Mouse (Mus musculus) neural tube, embryonic 12.5 days (tissue): Measurements from ENCODE around the gene Dach1. TPM values are rescaled to one million over a fixed set of nuclear protein-coding genes. Genes with fewer than 3 reads are reported as not detected.

Experiments used
- ATAC-seq: fragments of 200-750 bp; cut with Nextera tagmentation; 2 replicates; pipeline ENCODE4 v1.8.0; 2017; ENCODE audit warnings: low read depth, mild to moderate bottlenecking, moderate TSS enrichment, moderate library complexity; ENCODE audit not compliant: low FRiP score
- H3K27ac ChIP-seq: fragments of 300-500 bp; sonication (generic); 2 replicates; pipeline ENCODE4 v1.5.1; 2016
- H3K27me3 ChIP-seq: fragments of 300-500 bp; sonication (generic); replicated peaks from 2 replicates; pipeline ENCODE4 v1.6.1; 2016; ENCODE audit warnings: mild to moderate bottlenecking
- H3K36me3 ChIP-seq: fragments of 300-500 bp; sonication (generic); 2 replicates; pipeline ENCODE4 v1.6.1; 2016; ENCODE audit warnings: mild to moderate bottlenecking
- H3K4me1 ChIP-seq: fragments of 300-500 bp; sonication (generic); 2 replicates; pipeline ENCODE4 v1.6.1; 2016
- H3K4me2 ChIP-seq: fragments of 300-500 bp; sonication (generic); replicated peaks from 2 replicates; pipeline ENCODE4 v1.6.1; 2016; ENCODE audit warnings: mild to moderate bottlenecking
- H3K4me3 ChIP-seq: fragments of 300-500 bp; sonication (generic); 2 replicates; pipeline ENCODE4 v1.5.1; 2016
- H3K9ac ChIP-seq: fragments of 300-500 bp; sonication (generic); 2 replicates; pipeline ENCODE4 v1.6.1; 2016; ENCODE audit warnings: mild to moderate bottlenecking
- H3K9me3 ChIP-seq: fragments of 300-500 bp; sonication (generic); 2 replicates; pipeline ENCODE4 v1.6.1; 2016; ENCODE audit warnings: mild to moderate bottlenecking
- WGBS: fragments of 180-500 bp; shearing (Covaris S2); methylation state at CpG from one replicate; pipeline ENCODE4 v1.1.7; 2016; 5-methylcytosine and 5-hydroxymethylcytosine counted together
- polyA plus RNA-seq: library from polyadenylated mRNA; unstranded; fragments of >200 nt; fragmentation: Nextera tagmentation; extraction: Ambion mirVana; gene quantifications from 2 replicates; pipeline ENCODE4 v1.2.1, GENCODE M21; 2016

Dach1 gene
- polyA plus RNA-seq, 1 experiment from 2014 or later: 20.4 TPM

DNA sequence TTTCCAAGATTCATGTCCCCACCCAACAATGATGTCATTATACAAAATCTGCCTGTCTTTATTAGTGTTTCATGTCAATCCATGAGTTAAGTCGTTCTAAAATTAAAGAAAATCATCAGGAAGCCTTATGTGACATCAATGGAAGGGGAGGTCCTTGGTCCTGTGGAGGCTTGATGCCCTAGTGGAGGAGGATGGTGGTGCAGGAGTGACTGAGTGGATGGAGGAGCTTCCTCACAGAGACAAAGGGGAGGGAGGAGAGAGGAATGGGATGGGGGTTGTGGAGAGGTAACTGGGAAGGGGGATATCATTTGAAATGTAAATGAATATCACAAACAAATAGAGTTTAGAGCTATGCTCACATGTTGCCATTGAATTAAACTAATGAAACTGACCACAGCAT, 287.6 kb downstream of the Dach1 start:
- WGBS: 63% methylated on average over 1 of the region's 1 CpGs
- Histone ChIP-seq H3K27ac (no peak overlapping the region), H3K9ac (no peak overlapping the region), H3K27me3 (no peaks in the 10 kb centered on the region), H3K4me2 (no peak overlapping the region), H3K36me3 (no peaks in the 10 kb centered on the region), H3K4me1 (no peaks in the 10 kb centered on the region), H3K9me3 (no peaks in the 10 kb centered on the region), H3K4me3 (no peak overlapping the region)
- ATAC-seq: no peak

GRCm38 (mm10) chr14:97871001-97871400, 298.6 kb downstream of the Dach1 start:
- no peaks in the 10 kb centered on the region for H3K36me3 ChIP-seq
- H3K9ac ChIP-seq: no peak overlapping the region
- 14% methylated on average over 2 of the region's 2 CpGs for WGBS
- no peak overlapping the region for H3K4me3 ChIP-seq
- no peaks in the 10 kb centered on the region for H3K9me3 ChIP-seq
- H3K4me2 ChIP-seq: no peak overlapping the region
- H3K4me1 ChIP-seq: peaks cover 9% of the 10 kb centered on the region
- no peak for ATAC-seq
- H3K27me3 ChIP-seq: no peaks in the 10 kb centered on the region
- no peak overlapping the region for H3K27ac ChIP-seq

DNA sequence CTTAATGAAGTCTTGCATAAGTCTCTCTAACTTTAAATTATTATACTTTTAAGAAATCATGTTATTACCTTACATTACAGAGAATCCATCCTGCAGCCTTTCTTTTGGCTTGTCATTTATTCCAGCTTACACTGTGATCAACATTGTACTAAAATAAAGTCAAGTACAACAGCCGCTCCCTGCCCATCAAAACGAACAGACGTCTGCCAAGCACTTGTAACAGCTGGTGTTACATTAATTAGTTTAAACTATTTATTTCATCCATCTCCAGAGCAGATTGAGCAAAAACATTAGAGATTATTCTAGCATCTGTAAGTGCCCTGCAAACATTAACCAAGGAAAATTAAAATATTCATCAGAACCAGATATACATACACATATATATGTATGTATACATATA, 311.2 kb downstream of the Dach1 start:
- H3K9ac ChIP-seq: no peak overlapping the region
- H3K4me3 ChIP-seq: no peak overlapping the region
- H3K27ac ChIP-seq: no peak overlapping the region
- no peaks in the 10 kb centered on the region for H3K9me3 ChIP-seq
- H3K27me3 ChIP-seq: no peaks in the 10 kb centered on the region
- no peaks in the 10 kb centered on the region for H3K4me1 ChIP-seq
- H3K4me2 ChIP-seq: no peak overlapping the region
- H3K36me3 ChIP-seq: no peaks in the 10 kb centered on the region
- 74% methylated on average over 3 of the region's 3 CpGs for WGBS
- ATAC-seq: no peak

GRCm38 (mm10) chr14:97857276-97857675, 312.3 kb downstream of the Dach1 start:
- H3K36me3 ChIP-seq: no peaks in the 10 kb centered on the region
- no peaks in the 10 kb centered on the region for H3K4me1 ChIP-seq
- no peaks in the 10 kb centered on the region for H3K9me3 ChIP-seq
- H3K27me3 ChIP-seq: no peaks in the 10 kb centered on the region
- H3K9ac ChIP-seq: no peak overlapping the region
- H3K27ac ChIP-seq: no peak overlapping the region
- 41% methylated on average over 2 of the region's 2 CpGs for WGBS
- H3K4me2 ChIP-seq: no peak overlapping the region
- H3K4me3 ChIP-seq: no peak overlapping the region
- ATAC-seq: no peak

GRCm38 (mm10) chr14:97855345-97855744, 314.2 kb downstream of the Dach1 start:
- 64% methylated on average over 1 of the region's 1 CpGs for WGBS
- Histone ChIP-seq H3K9ac (no peak overlapping the region), H3K4me3 (no peak overlapping the region), H3K36me3 (no peaks in the 10 kb centered on the region), H3K27me3 (no peaks in the 10 kb centered on the region), H3K4me1 (no peaks in the 10 kb centered on the region), H3K27ac (no peak overlapping the region), H3K4me2 (no peak overlapping the region), H3K9me3 (no peaks in the 10 kb centered on the region)
- peak; percentile 56; the same call in 1 of the 2 replicates for ATAC-seq

DNA sequence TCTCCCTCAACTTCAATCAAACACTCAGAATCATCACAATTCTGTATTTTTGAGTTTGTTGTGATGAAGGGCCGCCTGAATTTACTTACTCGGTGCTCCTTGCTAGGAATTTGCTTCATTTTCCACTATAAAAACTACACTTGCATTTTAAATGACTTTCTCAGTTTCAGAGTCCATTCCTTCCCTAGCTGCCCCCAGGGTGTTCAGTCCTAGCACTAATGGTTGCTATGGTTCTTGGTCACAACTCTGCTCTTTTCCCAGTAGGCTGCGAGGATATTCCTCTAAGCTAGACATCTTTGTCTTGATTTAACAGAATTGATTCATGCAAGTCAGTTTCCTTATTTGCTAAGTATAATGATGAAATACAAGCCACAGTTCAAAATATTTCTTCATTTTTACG, 319.1 kb downstream of the Dach1 start:
- Histone ChIP-seq H3K9me3 (no peaks in the 10 kb centered on the region), H3K4me3 (no peak overlapping the region), H3K27ac (no peak overlapping the region), H3K4me1 (no peaks in the 10 kb centered on the region), H3K27me3 (no peaks in the 10 kb centered on the region), H3K9ac (no peak overlapping the region), H3K4me2 (no peak overlapping the region), H3K36me3 (no peaks in the 10 kb centered on the region)
- 66% methylated on average over 4 of the region's 4 CpGs for WGBS
- ATAC-seq: no peak

GRCm38 (mm10) chr14:97847641-97848040, 321.9 kb downstream of the Dach1 start:
- 54% methylated on average over 1 of the region's 1 CpGs for WGBS
- Histone ChIP-seq H3K9me3 (no peaks in the 10 kb centered on the region), H3K4me2 (no peak overlapping the region), H3K27ac (no peak overlapping the region), H3K4me1 (no peaks in the 10 kb centered on the region), H3K27me3 (no peaks in the 10 kb centered on the region), H3K4me3 (no peak overlapping the region), H3K36me3 (no peaks in the 10 kb centered on the region), H3K9ac (no peak overlapping the region)
- ATAC-seq: no peak

- no peak overlapping the region for H3K9ac ChIP-seq
- 84% methylated on average over 5 of the region's 5 CpGs for whole genome bisulfite sequencing
- H3K4me3 ChIP-seq: no peak overlapping the region
- peaks cover 2% of the 10 kb centered on the region; the same call in 1 of the 2 replicates for H3K36me3 ChIP-seq
- no peak overlapping the region for H3K4me2 ChIP-seq
- no peak for ATAC-seq
- no peak overlapping the region for H3K27ac ChIP-seq
- H3K9me3 ChIP-seq: no peaks in the 10 kb centered on the region
- H3K27me3 ChIP-seq: no peaks in the 10 kb centered on the region
- H3K4me1 ChIP-seq: no peaks in the 10 kb centered on the region
These were observed 330.3 kb downstream of the Dach1 start for GRCm38 (mm10) chr14:97839275-97839674.

DNA sequence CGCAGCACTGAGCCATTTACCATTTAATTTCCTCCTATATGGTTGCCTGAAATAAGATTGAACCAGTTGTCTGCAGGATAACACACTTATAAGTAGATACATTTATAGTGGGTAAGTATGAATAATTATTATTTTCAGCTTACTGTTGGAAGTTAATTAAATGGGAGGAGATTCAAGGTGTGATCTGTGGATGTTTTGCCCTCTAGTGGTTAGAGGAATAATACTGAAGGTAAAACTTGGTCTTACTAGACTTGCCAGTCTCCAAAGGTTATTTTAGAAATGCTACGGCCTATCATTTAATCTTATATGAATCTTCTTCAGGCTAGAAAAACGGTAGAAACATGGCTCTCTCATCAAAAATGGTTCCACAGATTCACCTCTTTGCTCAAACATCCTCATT, 339.7 kb downstream of the Dach1 start:
- H3K27me3 ChIP-seq: no peaks in the 10 kb centered on the region
- no peak overlapping the region for H3K4me3 ChIP-seq
- H3K4me1 ChIP-seq: no peaks in the 10 kb centered on the region; the same call in 1 of the 2 replicates
- H3K27ac ChIP-seq: no peak overlapping the region
- ATAC-seq: no peak
- no peak overlapping the region for H3K9ac ChIP-seq
- 80% methylated on average over 3 of the region's 3 CpGs for WGBS
- no peaks in the 10 kb centered on the region for H3K9me3 ChIP-seq
- H3K4me2 ChIP-seq: no peak overlapping the region
- H3K36me3 ChIP-seq: no peaks in the 10 kb centered on the region

GRCm38 (mm10) chr14:97814555-97815175, 354.9 kb downstream of the Dach1 start:
- Histone ChIP-seq H3K4me2 (no peak overlapping the region), H3K27ac (no peak overlapping the region), H3K4me3 (no peak overlapping the region), H3K27me3 (no peaks in the 10 kb centered on the region), H3K4me1 (no peaks in the 10 kb centered on the region), H3K9ac (no peak overlapping the region), H3K9me3 (no peaks in the 10 kb centered on the region), H3K36me3 (no peaks in the 10 kb centered on the region)
- no peak; the same call in 1 of the 2 replicates for ATAC-seq
- WGBS: 77% methylated on average over 7 of the region's 7 CpGs

- Histone ChIP-seq H3K9ac (no peak overlapping the region), H3K4me1 (no peaks in the 10 kb centered on the region), H3K36me3 (no peaks in the 10 kb centered on the region), H3K27ac (no peak overlapping the region), H3K27me3 (no peaks in the 10 kb centered on the region), H3K9me3 (no peaks in the 10 kb centered on the region), H3K4me3 (no peak overlapping the region), H3K4me2 (no peak overlapping the region)
- 66% methylated on average over 11 of the region's 11 CpGs for WGBS
- ATAC-seq: no peak
These were observed 356.0 kb downstream of the Dach1 start for GRCm38 (mm10) chr14:97813557-97813956.

GRCm38 (mm10) chr14:97795385-97795952, 374.1 kb downstream of the Dach1 start:
- WGBS: 91% methylated on average over 5 of the region's 5 CpGs
- no peaks in the 10 kb centered on the region for H3K36me3 ChIP-seq
- no peak overlapping the region for H3K4me2 ChIP-seq
- H3K9me3 ChIP-seq: no peaks in the 10 kb centered on the region
- no peaks in the 10 kb centered on the region for H3K4me1 ChIP-seq
- H3K27ac ChIP-seq: no peak overlapping the region
- no peak overlapping the region for H3K9ac ChIP-seq
- ATAC-seq: no peak
- H3K27me3 ChIP-seq: no peaks in the 10 kb centered on the region
- no peak overlapping the region for H3K4me3 ChIP-seq

DNA sequence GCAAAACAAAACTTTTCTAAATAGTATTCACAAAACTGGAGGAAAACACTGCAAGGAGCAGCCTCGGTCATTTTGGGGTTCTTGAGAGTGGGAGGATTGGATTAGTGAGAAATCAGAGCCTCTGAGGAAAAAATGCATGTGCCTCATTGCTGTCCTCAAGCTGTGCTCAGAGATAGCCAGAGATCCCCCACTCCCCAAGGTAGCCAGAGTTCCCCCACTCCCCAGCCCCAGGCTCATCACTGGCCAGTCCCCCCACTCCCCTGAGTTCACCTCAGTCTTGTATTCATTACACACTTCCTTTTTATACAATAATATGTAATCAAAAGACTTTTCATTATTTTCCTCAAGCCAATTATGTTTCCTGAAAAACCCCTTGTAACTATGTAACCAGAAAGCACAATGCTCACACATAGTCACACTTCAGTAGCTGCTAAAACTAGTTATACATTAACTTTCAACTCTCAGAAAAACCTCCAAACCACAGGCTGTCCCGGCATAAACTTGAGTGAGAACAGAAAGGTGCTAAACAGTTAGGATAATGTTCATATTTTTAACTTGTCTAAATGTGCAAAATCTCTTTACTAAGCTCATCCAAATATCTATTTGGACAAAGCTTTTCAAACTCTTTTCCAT, 395.3 kb downstream of the Dach1 start:
- Histone ChIP-seq H3K9ac (no peak overlapping the region), H3K4me1 (no peaks in the 10 kb centered on the region), H3K27me3 (no peaks in the 10 kb centered on the region), H3K4me2 (no peak overlapping the region), H3K4me3 (no peak overlapping the region), H3K9me3 (peaks cover 5% of the 10 kb centered on the region), H3K36me3 (no peaks in the 10 kb centered on the region), H3K27ac (no peak overlapping the region)
- WGBS: 67% methylated on average over 2 of the region's 2 CpGs
- ATAC-seq: no peak
